Mouse (Mus musculus): Measurements from ENCODE around the gene Gckr. TPM values are rescaled to one million over a fixed set of nuclear protein-coding genes. Genes with fewer than 3 reads are reported as not detected.
A peak's percentile ranks its signal among the peaks of the same experiment; 100 is the strongest.

Gene Gckr
- polyA plus RNA-seq, 2 experiments: 13.3 to 16.4 TPM

- Histone ChIP-seq H3K27me3 (ENCODE audit: control insufficient read depth, insufficient read depth, low read length) (no peaks in the 10 kb centered on the region), H3K27ac (no peak overlapping the region), H3K36me3 (replicated peaks; ENCODE audit: control insufficient read depth, insufficient read depth, low read depth) (no peaks in the 10 kb centered on the region), H3K9ac (replicated peaks) (no peak overlapping the region), H3K4me3 (ENCODE audit: insufficient read depth in 1 of 2, low read depth in 2 of 2, low read length in 2 of 2) (no peak overlapping the region), H3K9me3 (ENCODE audit: control insufficient read depth, low read length) (no peaks in the 10 kb centered on the region), H3K4me1 (replicated peaks; ENCODE audit: control insufficient read depth in 2 of 2, insufficient read depth in 2 of 2, low read length in 1 of 2) (no peaks in the 10 kb centered on the region), H3K4me2 (ENCODE audit: low read depth) (no peak overlapping the region)
- ATAC-seq (ENCODE audit: insufficient read depth): no peak
- no peak for DNase-seq (ENCODE audit: low read depth in 3 of 3, low spot score in 3 of 3)
- TF ChIP-seq EP300 (IDR thresholded peaks at IDR 0.05; ENCODE audit: low read depth) (no peak), CTCF (IDR thresholded peaks at IDR 0.05; ENCODE audit: low read depth) (no peak)
- 59% methylated on average over 20 of the region's 20 CpGs for WGBS (ENCODE audit: insufficient replicate concordance)
Measured at GRCm38 (mm10) chr5:31279245-31279988, 17.8 kb upstream of the Gckr start.

DNA sequence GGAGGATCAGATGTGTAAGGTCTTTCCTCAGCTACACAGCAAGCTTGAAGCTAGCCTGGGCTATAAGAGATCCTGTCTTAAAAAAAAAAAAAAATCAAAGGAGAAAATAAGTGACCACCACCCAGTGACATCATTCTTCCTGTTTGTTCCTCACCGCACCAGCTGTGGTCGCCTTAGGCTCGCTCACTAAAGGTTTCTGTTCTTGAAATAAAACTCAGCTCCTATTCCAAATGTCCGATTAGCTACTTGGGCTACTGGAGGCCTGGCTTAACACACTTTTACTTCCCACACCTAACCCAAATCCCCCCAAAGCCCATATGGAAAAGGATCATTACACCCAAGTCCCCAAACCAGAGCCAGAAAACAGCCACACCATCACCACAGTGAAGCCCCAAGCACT lies 9.0 kb upstream of the Gckr start:
- Histone ChIP-seq H3K27ac (no peak overlapping the region), H3K4me2 (ENCODE audit: low read depth) (no peak overlapping the region), H3K4me3 (ENCODE audit: insufficient read depth in 1 of 2, low read depth in 2 of 2, low read length in 2 of 2) (no peak overlapping the region), H3K4me1 (replicated peaks; ENCODE audit: control insufficient read depth in 2 of 2, insufficient read depth in 2 of 2, low read length in 1 of 2) (peaks cover 6 to 16% of the 10 kb centered on the region in 2 experiments), H3K9ac (replicated peaks) (no peak overlapping the region), H3K27me3 (ENCODE audit: control insufficient read depth, insufficient read depth, low read length) (no peaks in the 10 kb centered on the region), H3K9me3 (ENCODE audit: control insufficient read depth, low read length) (no peaks in the 10 kb centered on the region), H3K36me3 (replicated peaks; ENCODE audit: control insufficient read depth, insufficient read depth, low read depth) (no peaks in the 10 kb centered on the region)
- DNase-seq (ENCODE audit: low read depth in 3 of 3, low spot score in 3 of 3) (no peak), ATAC-seq (ENCODE audit: insufficient read depth) (no peak)
- TF ChIP-seq CTCF (IDR thresholded peaks at IDR 0.05; ENCODE audit: low read depth): no peak
- no peak for TF ChIP-seq EP300 (IDR thresholded peaks at IDR 0.05; ENCODE audit: low read depth)
- WGBS (ENCODE audit: insufficient replicate concordance): 19% methylated on average over 4 of the region's 4 CpGs

DNA sequence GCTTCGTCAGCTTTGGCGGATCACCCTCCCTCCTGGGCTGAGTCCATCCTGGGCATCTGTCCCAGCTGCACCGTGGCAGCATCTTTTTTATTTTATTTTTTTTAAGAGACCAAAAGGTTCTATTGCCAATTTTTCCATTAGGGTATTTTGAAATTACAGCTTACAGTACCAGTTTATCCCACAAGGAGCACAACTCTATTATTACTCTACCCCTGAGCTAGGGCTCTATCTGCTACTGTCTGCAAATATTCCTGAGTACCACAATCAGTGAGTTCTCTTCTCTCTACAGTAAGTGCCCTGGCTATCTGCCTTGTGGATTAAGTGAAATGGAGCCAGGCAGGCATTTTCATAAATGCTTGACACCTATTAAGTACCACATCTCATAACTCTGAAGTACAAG lies 8.6 kb upstream of the Gckr start:
- Histone ChIP-seq H3K9ac (replicated peaks) (no peak overlapping the region), H3K4me2 (ENCODE audit: low read depth) (no peak overlapping the region), H3K27ac (no peak overlapping the region), H3K27me3 (ENCODE audit: control insufficient read depth, insufficient read depth, low read length) (no peaks in the 10 kb centered on the region), H3K9me3 (ENCODE audit: control insufficient read depth, low read length) (no peaks in the 10 kb centered on the region), H3K36me3 (replicated peaks; ENCODE audit: control insufficient read depth, insufficient read depth, low read depth) (no peaks in the 10 kb centered on the region), H3K4me1 (replicated peaks; ENCODE audit: control insufficient read depth in 2 of 2, insufficient read depth in 2 of 2, low read length in 1 of 2) (peaks cover 6 to 16% of the 10 kb centered on the region in 2 experiments), H3K4me3 (ENCODE audit: insufficient read depth in 1 of 2, low read depth in 2 of 2, low read length in 2 of 2) (no peak overlapping the region)
- 62% methylated on average over 3 of the region's 3 CpGs for whole genome bisulfite sequencing (ENCODE audit: insufficient replicate concordance)
- ATAC-seq (ENCODE audit: insufficient read depth): no peak
- TF ChIP-seq EP300 (IDR thresholded peaks at IDR 0.05; ENCODE audit: low read depth): no peak
- no peak for DNase-seq (ENCODE audit: low read depth in 3 of 3, low spot score in 3 of 3)

DNA sequence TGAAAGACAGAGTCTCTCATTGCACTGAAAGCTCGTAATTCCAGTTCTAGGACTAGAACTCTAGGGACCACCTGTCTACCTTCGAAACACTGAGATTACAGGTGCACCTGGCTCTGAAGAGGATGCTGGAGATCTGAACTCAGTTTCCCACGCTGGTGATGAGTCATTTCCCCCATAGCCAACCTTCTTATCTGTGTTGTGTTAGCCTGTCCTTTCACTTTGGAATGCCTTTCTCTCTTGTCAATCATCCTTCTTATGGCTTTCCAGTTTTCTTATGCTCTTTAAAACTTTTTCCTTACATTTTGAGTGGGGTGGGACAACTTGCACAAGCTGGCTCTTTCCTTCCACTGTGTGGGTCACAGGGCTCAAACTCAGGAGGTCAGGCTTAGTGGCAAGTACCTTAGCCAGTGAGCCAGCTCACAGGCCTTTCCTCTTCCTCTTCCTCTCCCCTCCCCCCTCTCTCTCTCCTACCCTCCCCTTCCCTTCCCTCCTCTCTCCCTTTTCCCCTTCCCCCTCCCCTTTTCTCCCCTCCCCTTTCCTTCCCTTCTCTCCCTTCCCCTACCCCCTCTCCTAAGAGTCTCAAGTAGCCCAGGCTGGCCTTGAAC lies 7.5 kb upstream of the Gckr start:
- Histone ChIP-seq H3K4me3 (ENCODE audit: insufficient read depth in 1 of 2, low read depth in 2 of 2, low read length in 2 of 2) (no peak overlapping the region; a peak in 1 of 4 replicates), H3K4me2 (ENCODE audit: low read depth) (peak overlapping the region; percentile 94), H3K9ac (replicated peaks) (no peak overlapping the region), H3K9me3 (ENCODE audit: control insufficient read depth, low read length) (no peaks in the 10 kb centered on the region), H3K27me3 (ENCODE audit: control insufficient read depth, insufficient read depth, low read length) (peaks cover 4% of the 10 kb centered on the region), H3K36me3 (replicated peaks; ENCODE audit: control insufficient read depth, insufficient read depth, low read depth) (no peaks in the 10 kb centered on the region), H3K27ac (no peak overlapping the region), H3K4me1 (replicated peaks; ENCODE audit: control insufficient read depth in 2 of 2, insufficient read depth in 2 of 2, low read length in 1 of 2) (peaks cover 6 to 16% of the 10 kb centered on the region in 2 experiments)
- DNase-seq (ENCODE audit: low read depth in 3 of 3, low spot score in 3 of 3): no peak
- TF ChIP-seq CTCF (IDR thresholded peaks at IDR 0.05; ENCODE audit: low read depth): no peak
- no peak for ATAC-seq (ENCODE audit: insufficient read depth)
- 35% methylated on average over 3 of the region's 3 CpGs for WGBS (ENCODE audit: insufficient replicate concordance)

DNA sequence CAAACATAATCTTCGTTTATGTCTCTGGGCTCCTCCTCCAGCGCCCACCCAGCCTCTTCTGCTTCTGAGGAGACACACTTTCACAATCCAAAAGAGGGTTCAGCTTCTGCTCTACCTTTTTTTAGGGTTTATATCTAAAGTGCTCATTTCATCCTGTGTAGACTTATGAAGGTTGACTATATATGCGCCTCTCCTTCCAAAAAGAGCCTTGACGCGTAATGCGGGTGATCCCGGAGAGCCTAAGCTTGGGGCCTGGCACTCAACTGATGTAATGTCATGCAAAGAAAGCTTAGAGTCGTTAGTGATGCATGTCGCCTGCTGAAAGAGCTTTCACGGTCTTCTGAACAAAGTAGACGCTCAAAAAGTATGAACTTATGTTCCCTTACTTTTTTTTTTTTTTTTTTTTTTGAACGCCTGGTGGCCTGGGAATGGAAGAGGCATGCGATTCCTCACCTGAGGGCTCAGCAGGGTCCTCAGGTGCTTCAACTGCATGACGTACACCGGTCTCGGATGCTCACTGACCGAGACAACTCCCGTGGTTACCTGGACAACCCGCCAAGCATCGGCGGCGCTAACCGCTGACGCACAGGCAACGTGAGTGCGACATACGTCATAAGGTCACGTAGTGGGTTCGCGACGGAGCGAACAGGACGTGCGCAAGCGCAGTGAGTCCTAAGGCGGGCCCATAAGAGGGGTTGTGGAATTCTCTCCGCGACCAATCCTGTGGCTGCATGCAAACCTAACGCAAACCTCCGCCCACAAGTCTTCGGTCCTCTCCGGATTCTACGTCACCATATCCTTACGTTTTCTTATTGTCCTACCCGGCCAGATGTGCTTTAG lies 6.5 kb upstream of the Gckr start, which contains the start of gene Ift172:
Gene Ift172, minus strand, starts transcription at position 596 of the 840 bp plus-strand sequence.
- ATAC-seq (ENCODE audit: insufficient read depth) (peak; percentile 95), DNase-seq (ENCODE audit: low read depth in 3 of 3, low spot score in 3 of 3) (peak; percentile 95 to 96 (median 96))
- WGBS (ENCODE audit: insufficient replicate concordance): 2% methylated on average over 45 of the region's 45 CpGs
- Histone ChIP-seq H3K27me3 (ENCODE audit: control insufficient read depth, insufficient read depth, low read length) (peaks cover 14% of the 10 kb centered on the region), H3K9ac (replicated peaks) (peak within 1 kb of the TSS; percentile 71), H3K9me3 (ENCODE audit: control insufficient read depth, low read length) (no peaks in the 10 kb centered on the region), H3K4me2 (ENCODE audit: low read depth) (peak within 1 kb of the TSS; percentile 94), H3K27ac (peak within 1 kb of the TSS; percentile 66), H3K4me3 (ENCODE audit: insufficient read depth in 1 of 2, low read depth in 2 of 2, low read length in 2 of 2) (peak within 1 kb of the TSS; percentile 70 to 83), H3K4me1 (replicated peaks; ENCODE audit: control insufficient read depth in 2 of 2, insufficient read depth in 2 of 2, low read length in 1 of 2) (peaks cover 6 to 16% of the 10 kb centered on the region in 2 experiments), H3K36me3 (replicated peaks; ENCODE audit: control insufficient read depth, insufficient read depth, low read depth) (no peaks in the 10 kb centered on the region)
- TF ChIP-seq EP300 (IDR thresholded peaks at IDR 0.05; ENCODE audit: low read depth) (no peak), CTCF (IDR thresholded peaks at IDR 0.05; ENCODE audit: low read depth) (0 out of 2 replicates have a peak, but pooled peaks have one; percentile 15)

All from liver, embryonic 14.5 days (tissue).